Mouse (Mus musculus) embryonic facial prominence, embryonic 15.5 days (tissue): ENCODE measurements around the gene Ifit1bl1. TPM values are rescaled to one million over a fixed set of nuclear protein-coding genes. Genes with fewer than 3 reads are reported as not detected.

Source experiments
- polyA plus RNA-seq: library from polyadenylated mRNA; unstranded; fragments of >200 nt; fragmentation: Nextera tagmentation; extraction: Ambion mirVana; gene quantifications from 2 replicates; pipeline ENCODE4 v1.2.1, GENCODE M21; 2015

The Ifit1bl1 gene
- polyA plus RNA-seq, 1 experiment from 2014 or later: 1.3 TPM

Other genes with a start within 250 kb of the Ifit1bl1 start
- gene Ch25h, start 126.8 kb downstream of the Ifit1bl1 start, polyA plus RNA-seq: 11.2 and 13.6 TPM in 2 replicates
- 43.1 and 44.0 TPM in 2 replicates for gene Lipa, start 74.5 kb downstream of the Ifit1bl1 start, polyA plus RNA-seq
- 10.0 and 11.4 TPM in 2 replicates for gene Ifit2, start 51.3 kb downstream of the Ifit1bl1 start, polyA plus RNA-seq
- 1.8 and 2.1 TPM in 2 replicates for gene Ifit3, start 18.4 kb downstream of the Ifit1bl1 start, polyA plus RNA-seq
- 0.52 and 0.58 TPM in 2 replicates for gene Ifit3b, start 6.0 kb upstream of the Ifit1bl1 start, polyA plus RNA-seq
- gene Ifit1bl2, start 38.8 kb upstream of the Ifit1bl1 start, polyA plus RNA-seq: 0.13 and 0.24 TPM in 2 replicates
- gene Ifit1, start 38.9 kb upstream of the Ifit1bl1 start, polyA plus RNA-seq: 1.1 and 1.2 TPM in 2 replicates
- gene Slc16a12, start 145.3 kb upstream of the Ifit1bl1 start, polyA plus RNA-seq: 1.2 TPM in 2 replicates